Mouse (Mus musculus) E14TG2a.4 (cell line): ENCODE data around the gene Mpp3.

Source experiments
- CTCF ChIP-seq: conservative IDR thresholded peaks from 2 replicates; pipeline ENCODE4 v1.5.1; 2014; ENCODE audit warnings: low read length
- NANOG ChIP-seq: IDR thresholded peaks from 2 replicates; pipeline ENCODE4 v1.6.1; 2014; ENCODE audit warnings: borderline replicate concordance, low read length, mixed read lengths

DNA sequence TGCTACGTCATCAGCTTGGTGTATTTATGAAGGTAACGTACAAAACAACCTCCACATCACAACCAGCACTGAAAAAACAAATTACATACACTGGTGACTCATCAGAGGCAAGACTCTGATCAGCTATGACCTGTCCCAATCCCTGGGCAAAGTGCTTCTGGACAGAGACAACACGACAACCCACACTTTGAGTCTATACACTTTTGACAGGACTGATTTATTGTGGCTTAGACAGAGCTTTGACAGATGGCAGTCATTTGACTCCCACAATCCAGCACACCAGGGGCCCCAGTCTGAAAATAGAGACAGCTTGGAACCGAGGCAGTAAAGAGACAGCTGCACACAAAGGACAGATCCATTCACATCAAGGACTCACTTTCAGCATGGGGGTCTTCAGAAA, 28.8 kb downstream of the Mpp3 start:
- no peak for TF ChIP-seq CTCF
- TF ChIP-seq NANOG: no peak
